Mouse (Mus musculus): ENCODE results near the gene Gpx3. TPM values are rescaled to one million over a fixed set of nuclear protein-coding genes. Genes with fewer than 3 reads are reported as not detected.
"Not testable (repeated sequence)": the region's sequence is repeated elsewhere in the genome, so short reads cannot be mapped to it uniquely, and the experiment has no call there.

The Gpx3 gene
- polyA plus RNA-seq, 2 experiments from 2014 or later = 1.2 to 1.3 TPM

GRCm38 (mm10) chr11:54881051-54881474 is 21.2 kb upstream of the Gpx3 start:
- no peak for ATAC-seq

GRCm38 (mm10) chr11:54882671-54883070 is 19.6 kb upstream of the Gpx3 start:
- no peak for ATAC-seq

GRCm38 (mm10) chr11:54884197-54884828 is 17.9 kb upstream of the Gpx3 start:
- peak; percentile 76 for ATAC-seq

GRCm38 (mm10) chr11:54884937-54885336 is 17.3 kb upstream of the Gpx3 start:
- ATAC-seq = no peak

- no peak for ATAC-seq
These were observed 16.8 kb upstream of the Gpx3 start for GRCm38 (mm10) chr11:54885406-54885805.

- ATAC-seq = no peak
These were observed 14.3 kb upstream of the Gpx3 start for GRCm38 (mm10) chr11:54887927-54888326.

- ATAC-seq = no peak
These were observed 10.9 kb upstream of the Gpx3 start for GRCm38 (mm10) chr11:54891341-54891740.

- ATAC-seq = no peak
These were observed 10.2 kb upstream of the Gpx3 start for GRCm38 (mm10) chr11:54892091-54892490.

- ATAC-seq = no peak
These were observed 7.7 kb upstream of the Gpx3 start for GRCm38 (mm10) chr11:54894589-54894988.

GRCm38 (mm10) chr11:54896646-54897045 is 5.6 kb upstream of the Gpx3 start:
- ATAC-seq = not testable (repeated sequence)

- ATAC-seq = no peak
These were observed 4.8 kb upstream of the Gpx3 start for GRCm38 (mm10) chr11:54897470-54897869.

GRCm38 (mm10) chr11:54899657-54900056 is 2.6 kb upstream of the Gpx3 start:
- no peak for ATAC-seq

GRCm38 (mm10) chr11:54903339-54903738 is 1.1 kb downstream of the Gpx3 start:
- ATAC-seq = no peak

- peak; percentile 50 for ATAC-seq
These were observed 1.9 kb downstream of the Gpx3 start for GRCm38 (mm10) chr11:54903940-54904706.

- ATAC-seq = no peak
These were observed 2.8 kb downstream of the Gpx3 start for GRCm38 (mm10) chr11:54905086-54905485.

- no peak for ATAC-seq
These were observed 3.7 kb downstream of the Gpx3 start for GRCm38 (mm10) chr11:54905931-54906330.

GRCm38 (mm10) chr11:54906466-54906865 is 4.2 kb downstream of the Gpx3 start:
- ATAC-seq = no peak

GRCm38 (mm10) chr11:54907259-54907658 is 5.0 kb downstream of the Gpx3 start:
- no peak for ATAC-seq

GRCm38 (mm10) chr11:54909273-54909672 is 7.0 kb downstream of the Gpx3 start:
- no peak for ATAC-seq

GRCm38 (mm10) chr11:54910081-54910665 is 7.9 kb downstream of the Gpx3 start:
- no peak for ATAC-seq

- ATAC-seq = no peak
These were observed 8.9 kb downstream of the Gpx3 start for GRCm38 (mm10) chr11:54911201-54911600.

GRCm38 (mm10) chr11:54911671-54912502 is 9.6 kb downstream of the Gpx3 start:
- ATAC-seq = no peak
